Mouse (Mus musculus): ENCODE measurements around the gene Pik3cb. TPM values are rescaled to one million over a fixed set of nuclear protein-coding genes. Genes with fewer than 3 reads are reported as not detected.

Pik3cb gene
- 7.9 and 8.0 TPM in 2 replicates for total RNA-seq (2017)

GRCm38 (mm10) chr9:99140063-99140882 is at the start of gene Pik3cb:
Gene Pik3cb, minus strand, starts transcription at chr9:99140621.
- peak; percentile 91 for ATAC-seq (ENCODE audit: extremely low read depth, insufficient number of reproducible peaks, low FRiP score, poor library complexity, severe bottlenecking)

DNA sequence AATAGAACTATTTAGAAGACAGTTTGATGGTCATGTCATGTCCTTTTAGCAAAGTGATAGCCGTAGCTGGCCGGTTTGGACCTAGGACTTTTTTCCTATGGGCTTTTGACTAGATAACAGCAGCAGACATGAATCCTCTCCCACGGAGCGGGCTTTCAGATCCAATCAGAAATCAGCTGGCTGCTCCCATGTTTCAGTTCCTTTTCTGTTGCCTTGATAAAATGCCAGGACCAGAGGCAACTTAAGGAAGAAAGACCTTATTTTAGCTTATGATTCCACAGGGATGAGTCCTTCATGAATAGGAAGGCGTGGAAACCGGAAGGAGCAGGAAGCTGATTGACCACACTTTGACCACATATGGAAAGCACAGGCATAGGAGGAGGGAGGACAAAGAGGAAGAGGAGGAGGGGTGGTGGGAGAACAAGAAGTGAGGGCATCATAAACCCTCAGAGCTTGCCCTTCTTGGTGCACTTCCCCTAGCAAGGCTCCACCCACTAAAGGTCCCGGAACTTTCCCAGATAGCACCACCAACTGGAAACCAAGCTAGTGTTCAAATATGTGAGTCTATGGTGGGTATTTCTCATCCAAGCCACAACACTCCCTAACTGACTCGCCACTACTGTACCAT is 42.7 kb upstream of the Pik3cb start:
- ATAC-seq (ENCODE audit: extremely low read depth, insufficient number of reproducible peaks, low FRiP score, poor library complexity, severe bottlenecking) = peak; percentile 63; the same call in 1 of the 2 replicates

DNA sequence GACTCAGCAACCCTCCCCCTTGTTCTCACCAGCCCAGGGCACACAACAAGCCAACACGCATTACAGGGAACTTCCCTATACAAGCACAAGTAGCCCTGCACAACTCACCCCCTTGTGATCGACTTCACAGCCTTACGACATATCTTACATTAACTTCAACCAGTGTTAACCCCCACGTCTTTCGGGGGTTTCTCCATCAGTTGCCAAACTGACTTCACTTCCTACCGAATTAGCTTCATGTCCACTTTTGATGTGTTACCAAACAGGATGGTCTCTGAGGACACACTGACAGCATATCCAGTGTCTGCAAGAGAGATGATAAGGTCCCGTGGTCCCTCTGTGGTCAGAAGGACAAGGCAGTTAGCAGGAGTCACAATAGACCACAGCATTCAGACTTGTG is 41.7 kb upstream of the Pik3cb start:
- ATAC-seq (ENCODE audit: extremely low read depth, insufficient number of reproducible peaks, low FRiP score, poor library complexity, severe bottlenecking) = peak; percentile 55; the same call in 1 of the 2 replicates

- ATAC-seq (ENCODE audit: extremely low read depth, insufficient number of reproducible peaks, low FRiP score, poor library complexity, severe bottlenecking) = no peak
These were observed 39.9 kb upstream of the Pik3cb start for GRCm38 (mm10) chr9:99180272-99180671.

- ATAC-seq (ENCODE audit: extremely low read depth, insufficient number of reproducible peaks, low FRiP score, poor library complexity, severe bottlenecking) = no peak
These were observed 38.3 kb upstream of the Pik3cb start for GRCm38 (mm10) chr9:99178736-99179135.

- ATAC-seq (ENCODE audit: extremely low read depth, insufficient number of reproducible peaks, low FRiP score, poor library complexity, severe bottlenecking) = no peak
These were observed 35.4 kb upstream of the Pik3cb start for GRCm38 (mm10) chr9:99175774-99176173.

DNA sequence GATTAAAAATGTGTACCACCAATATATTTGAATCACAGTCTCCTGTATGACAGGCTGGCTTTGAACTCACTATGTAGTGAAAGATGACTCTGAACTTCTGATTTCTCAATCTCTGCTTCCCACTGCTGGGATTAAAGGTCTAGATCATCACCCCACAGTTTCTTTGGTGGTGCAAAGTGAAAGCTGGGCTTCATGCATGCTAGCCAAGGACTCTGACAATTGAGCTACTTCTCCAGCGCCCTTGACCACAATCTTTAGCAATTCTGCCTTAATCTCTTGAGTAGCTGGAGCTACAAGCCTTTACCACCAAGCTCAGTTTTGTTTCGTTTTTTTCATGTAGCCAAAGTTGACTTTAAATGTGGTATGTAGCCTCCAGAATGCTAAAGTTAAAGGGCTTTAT is 32.4 kb upstream of the Pik3cb start:
- no peak for ATAC-seq (ENCODE audit: extremely low read depth, insufficient number of reproducible peaks, low FRiP score, poor library complexity, severe bottlenecking)

GRCm38 (mm10) chr9:99171186-99171585 is 30.8 kb upstream of the Pik3cb start:
- no peak for ATAC-seq (ENCODE audit: extremely low read depth, insufficient number of reproducible peaks, low FRiP score, poor library complexity, severe bottlenecking)

- ATAC-seq (ENCODE audit: extremely low read depth, insufficient number of reproducible peaks, low FRiP score, poor library complexity, severe bottlenecking) = no peak
These were observed 28.6 kb upstream of the Pik3cb start for GRCm38 (mm10) chr9:99169029-99169428.

DNA sequence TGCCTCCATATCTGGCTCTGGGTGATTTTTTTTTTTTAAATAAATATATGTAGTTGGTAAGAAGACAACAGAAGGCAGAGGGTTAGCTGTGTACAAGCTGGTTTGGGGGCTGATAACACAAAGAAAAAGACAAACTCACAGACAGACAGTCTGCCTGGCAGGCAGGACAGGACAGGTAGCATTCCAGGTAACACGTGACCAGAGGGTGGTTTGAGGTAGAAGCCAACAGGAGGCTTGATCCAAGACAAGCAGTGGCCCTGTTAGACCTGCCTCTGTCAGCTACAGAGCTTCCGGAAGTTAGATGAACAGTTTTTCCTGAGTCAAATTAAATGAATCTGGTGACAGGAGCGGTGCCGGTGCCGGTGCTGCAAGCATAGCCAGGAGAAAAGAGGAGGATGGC is 26.5 kb upstream of the Pik3cb start:
- ATAC-seq (ENCODE audit: extremely low read depth, insufficient number of reproducible peaks, low FRiP score, poor library complexity, severe bottlenecking) = no peak

DNA sequence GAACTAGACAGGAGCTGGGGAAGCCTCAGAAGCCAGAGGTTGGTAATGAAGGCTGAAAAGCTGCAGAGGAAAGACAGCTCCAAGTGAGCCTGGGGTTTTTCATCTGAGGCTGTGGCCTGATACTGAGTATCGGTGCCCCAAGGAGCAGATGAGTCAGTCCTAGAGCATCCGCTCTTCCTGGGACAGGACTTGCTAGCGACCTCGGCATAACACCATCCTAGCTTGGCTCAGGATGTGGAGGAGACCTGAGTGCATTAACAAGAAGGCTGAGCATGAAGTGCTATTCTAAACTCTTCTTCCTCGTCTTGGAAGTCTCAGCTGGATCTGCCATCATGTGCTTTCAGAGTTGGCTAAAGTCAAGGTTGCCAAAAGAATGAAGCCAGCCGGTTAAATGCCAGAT is 25.5 kb upstream of the Pik3cb start:
- ATAC-seq (ENCODE audit: extremely low read depth, insufficient number of reproducible peaks, low FRiP score, poor library complexity, severe bottlenecking) = no peak

DNA sequence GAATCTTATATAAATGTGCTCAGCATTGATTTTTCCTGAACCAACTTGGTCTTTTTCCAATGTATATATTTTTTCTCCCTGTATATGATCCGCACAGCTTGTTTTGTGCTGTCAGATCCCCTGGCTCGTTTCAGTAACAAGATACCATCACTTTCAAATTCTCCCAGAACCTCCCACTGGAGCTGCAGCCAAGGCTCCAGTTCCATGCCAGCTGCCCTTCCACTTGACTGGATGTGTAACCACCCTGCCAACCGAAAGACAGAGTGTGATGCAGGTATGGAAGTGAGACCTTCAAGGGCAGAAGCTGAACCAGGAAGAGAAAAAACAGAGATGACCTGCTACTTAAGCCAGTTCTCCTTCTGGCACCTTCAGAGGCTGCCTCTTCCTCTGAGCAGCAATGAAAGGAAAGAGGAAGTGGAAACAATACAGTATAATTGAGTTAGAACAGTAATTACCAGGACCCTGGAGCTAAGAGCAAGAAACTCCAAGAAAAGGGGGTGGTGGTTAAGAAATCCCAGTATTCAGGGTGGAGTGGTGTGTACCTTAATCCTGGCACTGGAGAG is 24.3 kb upstream of the Pik3cb start:
- ATAC-seq (ENCODE audit: extremely low read depth, insufficient number of reproducible peaks, low FRiP score, poor library complexity, severe bottlenecking) = peak; percentile 62; the same call in 1 of the 2 replicates

- ATAC-seq (ENCODE audit: extremely low read depth, insufficient number of reproducible peaks, low FRiP score, poor library complexity, severe bottlenecking) = no peak
These were observed 23.7 kb upstream of the Pik3cb start for GRCm38 (mm10) chr9:99164148-99164503.

GRCm38 (mm10) chr9:99163420-99164147 is 23.2 kb upstream of the Pik3cb start:
- ATAC-seq (ENCODE audit: extremely low read depth, insufficient number of reproducible peaks, low FRiP score, poor library complexity, severe bottlenecking) = no peak

DNA sequence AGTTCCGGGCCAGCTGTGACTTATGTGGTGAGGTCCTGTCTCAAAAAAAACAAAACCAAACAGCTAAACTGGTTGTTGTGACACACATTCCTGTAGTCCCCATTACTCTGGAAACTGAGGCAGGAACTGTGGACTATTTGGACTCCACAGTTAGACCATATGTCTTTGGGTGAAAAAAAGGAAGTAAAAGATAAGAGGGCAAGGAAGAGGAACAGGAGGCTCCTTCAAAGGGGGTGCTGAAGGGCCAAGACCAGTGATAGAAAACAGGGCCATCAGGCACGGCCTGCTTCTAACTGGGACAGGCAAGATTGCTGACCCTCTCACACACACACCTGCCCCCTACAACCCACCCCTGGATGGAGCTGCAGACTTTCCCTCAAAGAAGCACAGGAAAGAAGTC is 22.4 kb upstream of the Pik3cb start:
- no peak for ATAC-seq (ENCODE audit: extremely low read depth, insufficient number of reproducible peaks, low FRiP score, poor library complexity, severe bottlenecking)

DNA sequence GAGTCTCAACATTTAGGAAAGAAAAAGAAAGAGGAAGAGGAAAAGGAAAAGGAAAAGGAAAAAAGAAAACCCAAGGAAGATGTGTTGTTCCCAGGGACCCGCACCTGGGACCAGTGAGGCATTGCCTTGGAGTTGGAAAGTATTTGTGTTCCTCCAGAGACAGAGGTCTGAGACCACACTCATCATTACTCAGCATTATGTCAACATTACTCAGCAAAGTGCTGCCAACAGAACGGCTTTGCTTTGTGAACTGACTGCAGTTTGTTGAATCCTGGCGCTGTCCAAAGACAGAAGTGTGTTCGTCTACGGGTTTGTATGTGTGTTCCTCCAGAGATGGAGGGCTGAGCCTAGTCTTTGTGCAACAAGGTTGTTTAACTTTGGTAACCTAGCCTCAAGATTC is 20.4 kb upstream of the Pik3cb start:
- ATAC-seq (ENCODE audit: extremely low read depth, insufficient number of reproducible peaks, low FRiP score, poor library complexity, severe bottlenecking) = no peak

- ATAC-seq (ENCODE audit: extremely low read depth, insufficient number of reproducible peaks, low FRiP score, poor library complexity, severe bottlenecking) = no peak
These were observed 19.5 kb upstream of the Pik3cb start for GRCm38 (mm10) chr9:99159932-99160331.

- no peak for ATAC-seq (ENCODE audit: extremely low read depth, insufficient number of reproducible peaks, low FRiP score, poor library complexity, severe bottlenecking)
These were observed 18.3 kb upstream of the Pik3cb start for GRCm38 (mm10) chr9:99158708-99159107.

DNA sequence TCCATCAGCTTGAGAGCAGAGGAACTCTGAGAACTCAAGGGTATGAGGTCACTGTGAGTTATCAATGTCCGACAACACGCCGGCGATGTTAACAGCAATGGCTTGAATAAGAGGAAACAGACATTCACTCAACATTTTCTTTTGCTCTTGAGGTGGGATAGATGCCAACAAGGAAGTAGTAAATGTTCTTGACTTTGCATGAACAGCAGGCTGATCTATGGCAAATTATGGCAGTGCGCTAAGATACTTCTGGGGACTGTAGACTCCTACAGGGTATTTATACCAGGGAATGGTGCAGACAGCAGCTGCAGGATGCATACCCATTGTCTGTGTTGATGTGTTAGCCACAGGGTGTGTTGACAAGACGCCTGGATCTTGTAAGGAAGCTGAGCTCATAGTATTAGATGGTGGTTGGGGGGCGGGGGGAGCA is 17.8 kb upstream of the Pik3cb start:
- no peak for ATAC-seq (ENCODE audit: extremely low read depth, insufficient number of reproducible peaks, low FRiP score, poor library complexity, severe bottlenecking)

DNA sequence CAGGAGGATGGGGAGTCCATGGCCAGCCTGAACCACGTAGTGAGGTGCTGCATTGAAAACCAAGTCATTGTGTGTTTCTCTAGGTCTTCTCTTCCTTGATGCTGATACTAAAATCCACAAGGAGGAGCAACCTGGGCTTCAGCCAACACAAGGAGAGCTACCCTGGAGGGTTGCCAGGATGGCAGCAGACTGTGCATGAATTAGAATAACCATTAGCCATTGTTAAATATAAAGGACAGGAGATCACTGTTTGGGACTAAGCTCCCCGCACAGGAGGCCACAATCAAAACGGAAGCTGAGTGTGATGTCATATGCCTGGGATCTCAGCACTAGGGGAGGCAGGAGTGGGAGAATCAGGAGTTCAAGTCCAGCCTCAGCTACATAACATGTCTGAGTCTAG is 13.2 kb upstream of the Pik3cb start:
- no peak for ATAC-seq (ENCODE audit: extremely low read depth, insufficient number of reproducible peaks, low FRiP score, poor library complexity, severe bottlenecking)

Measured in neutrophil, adult 5-6 weeks (primary cell).